Mouse (Mus musculus) ES-E14 (cell line): ENCODE measurements around the gene Cyp4a10. TPM values are rescaled to one million over a fixed set of nuclear protein-coding genes. Genes with fewer than 3 reads are reported as not detected.
"Not testable (repeated sequence)": the region's sequence is repeated elsewhere in the genome, so short reads cannot be mapped to it uniquely, and the experiment has no call there.

Source experiments
- DNase-seq: peaks from one replicate; pipeline ENCODE4 v3.0.0-alpha.2; 2013; ENCODE audit warnings: low read depth, low spot score
- H3K27ac ChIP-seq: 2 replicates; pipeline ENCODE4 v1.5.1; 2012; ENCODE audit warnings: low read depth, mild to moderate bottlenecking, low read length, moderate library complexity, mixed read lengths; ENCODE audit not compliant: poor library complexity, insufficient read depth, severe bottlenecking
- H3K36me3 ChIP-seq: 2 replicates; pipeline ENCODE4 v1.6.1; 2012; ENCODE audit warnings: mild to moderate bottlenecking, low read length, moderate library complexity, mixed read lengths; ENCODE audit not compliant: control insufficient read depth, poor library complexity, insufficient read depth, severe bottlenecking
- H3K4me1 ChIP-seq, 2 experiments: fragments of 150-350 bp in 1 of 2; sonication (generic) in 1 of 2; 2 replicates each; pipeline ENCODE4 v1.6.1; 2012; ENCODE audit warnings: low read length in 2 of 2, mild to moderate bottlenecking in 1 of 2, mixed read lengths in 1 of 2; ENCODE audit not compliant: control insufficient read depth in 2 of 2, insufficient read depth in 2 of 2, poor library complexity in 1 of 2
- H3K4me3 ChIP-seq, 2 experiments: fragments of 150-350 bp in 1 of 2; sonication (generic) in 1 of 2; 2 replicates each; pipeline ENCODE4 v1.5.1; 2012; ENCODE audit warnings: low read length in 2 of 2, low read depth in 1 of 2, mild to moderate bottlenecking in 1 of 2, mixed read lengths in 1 of 2; ENCODE audit not compliant: insufficient read depth in 1 of 2, poor library complexity in 1 of 2, severe bottlenecking in 1 of 2
- H3K9ac ChIP-seq: 2 replicates; pipeline ENCODE4 v1.6.1; 2012; ENCODE audit warnings: low read depth, mild to moderate bottlenecking, low read length, mixed read lengths; ENCODE audit not compliant: poor library complexity, insufficient read depth, severe bottlenecking
- H3K9me3 ChIP-seq: fragments of 150-350 bp; sonication (generic); 2 replicates; pipeline ENCODE4 v1.6.1; 2012; ENCODE audit warnings: low read depth, mild to moderate bottlenecking, low read length; ENCODE audit not compliant: control insufficient read depth, insufficient read depth
- CHD2 ChIP-seq: IDR thresholded peaks from 2 replicates; pipeline ENCODE4 v1.6.1; 2014; ENCODE audit warnings: mild to moderate bottlenecking, low read depth, low read length, inconsistent platforms
- HCFC1 ChIP-seq: IDR thresholded peaks from 2 replicates; pipeline ENCODE4 v1.6.1; 2012; ENCODE audit warnings: low read length, inconsistent platforms, borderline replicate concordance; ENCODE audit not compliant: insufficient read depth
- MAFK ChIP-seq: IDR thresholded peaks from 2 replicates; pipeline ENCODE4 v1.6.1; 2014; ENCODE audit warnings: mild to moderate bottlenecking, low read depth, low read length, inconsistent platforms; ENCODE audit not compliant: insufficient read depth
- ZC3H11A ChIP-seq: IDR thresholded peaks from 2 replicates; pipeline ENCODE4 v1.6.1; 2012; ENCODE audit warnings: low read depth, mild to moderate bottlenecking, inconsistent platforms, low read length, borderline replicate concordance
- ZNF384 ChIP-seq: IDR thresholded peaks from 2 replicates; pipeline ENCODE4 v1.6.1; 2012; ENCODE audit warnings: low read depth, low read length, inconsistent platforms
- in situ Hi-C, 2 experiments: fragments of 600-800 bp; cut with MboI; formaldehyde crosslinking; loops; one replicate each; pipeline ENCODE4 v1.15.1; 2025; ENCODE audit warnings: low sequenced_read_pairs in 2 of 2, inconsistent platforms in 1 of 2; ENCODE audit not compliant: unreplicated experiment in 2 of 2
- total RNA-seq: library from RNA; depleted of rRNA; stranded (reverse); fragments of 300-350 nt; gene quantifications from 2 replicates; pipeline ENCODE4 v1.2.3, GENCODE M21; 2012; rRNA removed

Gene Cyp4a10
- total RNA-seq, 1 experiment, result 0.18 TPM

DNA sequence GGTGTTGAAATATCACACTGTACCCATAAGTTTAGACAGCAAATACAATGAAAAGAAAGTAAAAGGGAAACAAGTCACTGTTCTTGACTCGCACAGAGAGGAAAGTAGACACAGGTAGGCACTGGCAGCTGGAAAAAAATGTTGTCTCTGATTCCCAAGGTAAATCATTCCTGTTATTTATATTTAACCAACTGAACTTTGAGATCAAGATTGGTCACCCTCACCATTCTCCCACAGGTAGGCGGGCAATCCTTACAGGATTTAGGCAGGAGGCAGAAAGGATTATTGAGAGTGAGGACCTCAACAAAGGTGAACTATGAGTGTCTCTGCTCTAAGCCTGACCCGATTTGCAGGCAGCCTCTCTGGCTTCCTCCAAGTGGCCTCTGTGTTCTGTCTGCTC, 45.3 kb downstream of the Cyp4a10 start, which contains the start of gene Cyp4a31:
Gene Cyp4a31, plus strand, starts transcription at position 249 of the 400 bp plus-strand sequence.
- TF ChIP-seq MAFK, result no peak
- TF ChIP-seq ZC3H11A, result no peak
- no peak for TF ChIP-seq ZNF384
- no peak for TF ChIP-seq CHD2
- TF ChIP-seq HCFC1, result no peak
- in situ Hi-C loops, result no loop called here
- no peak for DNase-seq
- Histone ChIP-seq H3K9ac (no peak within 1 kb of the TSS), H3K4me1 (peaks cover 6 to 10% of the 10 kb centered on the region in 2 experiments; a peak in 3 of 4 replicates), H3K4me3 (no peak within 1 kb of the TSS), H3K9me3 (no peaks in the 10 kb centered on the region), H3K36me3 (no peaks in the 10 kb centered on the region), H3K27ac (no peak within 1 kb of the TSS)

DNA sequence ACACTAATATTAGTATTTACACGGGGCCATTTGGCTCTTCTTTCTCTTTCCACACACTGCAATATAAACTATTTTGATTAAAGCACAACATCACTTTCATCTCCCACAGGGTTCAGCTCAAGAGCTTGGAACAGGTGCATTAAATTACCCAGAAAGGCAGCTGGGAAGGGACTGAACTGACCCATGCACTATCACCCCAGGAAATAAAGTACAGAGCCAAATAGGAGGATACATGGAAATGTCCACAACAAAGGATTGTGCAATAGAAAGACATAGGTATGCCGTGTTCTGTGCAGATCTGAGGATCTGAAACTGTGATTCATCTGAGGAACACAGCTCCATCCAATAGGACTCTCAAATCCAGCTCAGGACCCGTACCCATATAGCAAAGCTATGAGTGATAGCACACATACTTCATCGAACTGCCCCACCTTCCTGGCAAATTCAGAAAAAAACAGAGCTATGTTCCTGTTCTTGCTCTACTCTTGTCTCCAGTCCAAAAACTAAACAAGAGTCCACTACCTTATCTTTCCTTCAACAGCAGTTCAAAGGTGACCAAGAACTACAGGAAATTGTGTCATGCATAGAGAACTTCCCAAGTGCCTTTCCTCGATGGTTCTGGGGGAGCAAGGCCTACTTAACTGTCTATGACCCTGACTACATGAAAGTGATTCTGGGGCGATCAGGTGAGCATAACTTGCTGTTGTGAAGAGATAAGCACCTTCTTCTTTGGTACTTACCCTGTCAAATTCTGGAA, 46.6 kb downstream of the Cyp4a10 start:
- H3K4me3 ChIP-seq, H3K9me3 ChIP-seq, H3K9ac ChIP-seq, H3K36me3 ChIP-seq, H3K4me1 ChIP-seq, in situ Hi-C loops, H3K27ac ChIP-seq, DNase-seq: not testable (repeated sequence)

DNA sequence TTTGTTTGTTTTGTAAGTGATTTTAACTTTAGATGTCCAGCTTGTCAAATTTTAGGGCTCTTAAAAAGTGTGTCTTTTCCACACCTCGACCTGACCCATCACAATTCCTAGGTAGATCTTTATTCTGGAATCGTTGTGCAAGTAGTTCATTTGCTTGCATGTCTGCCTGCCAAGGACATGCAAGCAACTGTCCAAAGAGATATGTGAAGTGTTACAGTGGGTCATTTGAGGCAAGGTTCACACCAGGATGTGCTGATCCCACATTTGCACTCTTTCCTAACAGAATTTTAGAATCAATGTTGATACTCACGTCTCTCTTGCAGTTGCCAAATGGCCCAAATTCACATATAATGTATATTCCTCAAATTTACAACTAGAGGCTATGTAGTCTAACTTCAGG, 57.2 kb downstream of the Cyp4a10 start:
- no peak for DNase-seq
- Histone ChIP-seq H3K4me1 (no peaks in the 10 kb centered on the region), H3K9ac (no peak overlapping the region), H3K4me3 (no peak overlapping the region), H3K36me3 (no peaks in the 10 kb centered on the region), H3K9me3 (no peaks in the 10 kb centered on the region), H3K27ac (no peak overlapping the region)
- in situ Hi-C loops, result no loop called here
- TF ChIP-seq MAFK, result no peak
- no peak for TF ChIP-seq ZNF384
- no peak for TF ChIP-seq HCFC1
- no peak for TF ChIP-seq ZC3H11A
- no peak for TF ChIP-seq CHD2

DNA sequence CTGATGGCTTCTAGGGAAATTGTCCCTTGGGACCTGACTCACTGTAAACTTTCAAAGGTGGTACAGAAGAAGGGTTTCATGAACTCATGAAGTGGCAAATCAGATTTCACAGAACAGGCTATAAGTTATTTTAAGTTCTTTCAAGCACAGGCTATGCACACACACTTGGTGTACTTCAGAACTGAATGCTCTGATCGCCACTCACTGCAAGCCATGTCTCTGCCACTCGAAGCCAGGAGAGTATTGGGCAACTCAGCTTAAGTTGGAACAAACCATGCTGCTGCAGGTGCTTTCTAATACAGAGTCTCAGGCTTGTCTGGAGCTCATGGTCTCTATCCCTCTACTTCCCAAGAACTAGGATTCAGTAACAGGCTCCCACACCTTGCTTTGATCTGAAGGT, 57.7 kb downstream of the Cyp4a10 start:
- TF ChIP-seq CHD2, result no peak
- TF ChIP-seq HCFC1, result no peak
- no peak for TF ChIP-seq ZC3H11A
- TF ChIP-seq ZNF384, result no peak
- TF ChIP-seq MAFK, result no peak

DNA sequence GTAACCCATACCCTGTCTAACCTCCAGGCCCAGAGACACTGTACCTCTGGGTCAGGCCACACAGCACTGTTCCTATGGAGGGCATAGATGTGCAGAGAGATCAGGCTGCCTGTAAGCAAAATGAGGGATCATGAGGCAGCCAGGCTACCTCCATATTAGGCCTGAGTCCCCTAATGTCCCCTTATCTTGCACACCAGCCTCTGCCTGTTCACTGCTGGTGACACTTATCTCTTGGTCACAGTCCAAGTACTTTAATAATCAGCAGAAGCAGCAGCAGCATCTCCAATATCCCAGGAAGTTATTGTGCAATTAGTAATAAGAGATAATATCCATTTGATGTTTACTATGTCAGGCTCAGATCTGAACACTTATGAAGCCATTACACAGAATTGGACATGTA, 65.0 kb downstream of the Cyp4a10 start:
- Histone ChIP-seq H3K9me3 (no peaks in the 10 kb centered on the region), H3K36me3 (no peaks in the 10 kb centered on the region), H3K9ac (no peak overlapping the region), H3K27ac (no peak overlapping the region), H3K4me1 (no peaks in the 10 kb centered on the region), H3K4me3 (no peak overlapping the region)
- in situ Hi-C loops, result no loop called here
- TF ChIP-seq MAFK, result no peak
- TF ChIP-seq CHD2, result no peak
- no peak for TF ChIP-seq HCFC1
- no peak for DNase-seq

More for the DNA sequence above, 57.7 kb downstream of the Cyp4a10 start:
- H3K4me1 ChIP-seq, result no peaks in the 10 kb centered on the region
- in situ Hi-C loops, result no loop called here
- H3K9me3 ChIP-seq, result no peaks in the 10 kb centered on the region
- no peaks in the 10 kb centered on the region for H3K36me3 ChIP-seq
- no peak overlapping the region for H3K4me3 ChIP-seq
- H3K9ac ChIP-seq, result no peak overlapping the region
- no peak overlapping the region for H3K27ac ChIP-seq
- no peak for DNase-seq

Other genes with a start within 250 kb of the Cyp4a10 start
- gene Cyp4a12a, start 219.2 kb upstream of the Cyp4a10 start, total RNA-seq, result 0.09 TPM in 1 of 2 replicates, not detected in the other
- gene Cyp4a12b, start 106.6 kb upstream of the Cyp4a10 start, total RNA-seq, result not detected in 2 replicates
- gene Cyp4a30b, start 65.7 kb upstream of the Cyp4a10 start, total RNA-seq, result not detected in 2 replicates
- gene Cyp4a14, start 22.1 kb upstream of the Cyp4a10 start, total RNA-seq, result not detected in 2 replicates
- not detected in 2 replicates for gene Cyp4a31, start 45.4 kb downstream of the Cyp4a10 start, total RNA-seq
- not detected in 2 replicates for gene Cyp4a32, start 82.7 kb downstream of the Cyp4a10 start, total RNA-seq
- not detected in 2 replicates for gene Cyp4b1, start 129.5 kb downstream of the Cyp4a10 start, total RNA-seq
- gene Efcab14, start 219.5 kb downstream of the Cyp4a10 start, total RNA-seq, result 17.1 and 20.2 TPM in 2 replicates